Mouse (Mus musculus): ENCODE data around the gene 4930518I15Rik. TPM values are rescaled to one million over a fixed set of nuclear protein-coding genes. Genes with fewer than 3 reads are reported as not detected.

The 4930518I15Rik gene
- polyA plus RNA-seq, 1 experiment from 2014 or later, result 1.8 TPM

- Histone ChIP-seq H3K27ac (ENCODE audit: low read depth) (no peak overlapping the region), H3K27me3 (ENCODE audit: insufficient read depth, low read length) (no peaks in the 10 kb centered on the region), H3K9ac (replicated peaks) (no peak overlapping the region), H3K4me3 (ENCODE audit: low read depth, low read length) (no peak overlapping the region), H3K4me2 (ENCODE audit: low read depth, low read length) (no peak overlapping the region), H3K9me3 (ENCODE audit: low read length) (no peaks in the 10 kb centered on the region), H3K36me3 (replicated peaks; ENCODE audit: insufficient read depth, low read length) (peaks cover 64% of the 10 kb centered on the region), H3K4me1 (ENCODE audit: insufficient read depth) (peaks cover 19% of the 10 kb centered on the region; the same call in 1 of the 2 replicates)
- no peak for ATAC-seq
- TF ChIP-seq CTCF (IDR thresholded peaks at IDR 0.05; ENCODE audit: low read depth), result no peak
- no peak for TF ChIP-seq EP300 (IDR thresholded peaks at IDR 0.05; ENCODE audit: low read depth)
- no peak for DNase-seq
- WGBS (ENCODE audit: insufficient replicate concordance), result 77% methylated on average over 8 of the region's 8 CpGs
These were observed 16.5 kb upstream of the 4930518I15Rik start for GRCm38 (mm10) chr2:156874047-156874759.

GRCm38 (mm10) chr2:156873629-156874028 lies 15.9 kb upstream of the 4930518I15Rik start:
- no peaks in the 10 kb centered on the region for H3K9me3 ChIP-seq (ENCODE audit: low read length)
- DNase-seq (peak; percentile 78), ATAC-seq (peak; percentile 64)
- no peak overlapping the region for H3K9ac ChIP-seq (replicated peaks)
- peaks cover 18% of the 10 kb centered on the region; the same call in 1 of the 2 replicates for H3K4me1 ChIP-seq (ENCODE audit: insufficient read depth)
- H3K27me3 ChIP-seq (ENCODE audit: insufficient read depth, low read length), result no peaks in the 10 kb centered on the region
- H3K27ac ChIP-seq (ENCODE audit: low read depth), result no peak overlapping the region
- no peak overlapping the region for H3K4me3 ChIP-seq (ENCODE audit: low read depth, low read length)
- peaks cover 69% of the 10 kb centered on the region for H3K36me3 ChIP-seq (replicated peaks; ENCODE audit: insufficient read depth, low read length)
- peak; percentile 90 for TF ChIP-seq CTCF (IDR thresholded peaks at IDR 0.05; ENCODE audit: low read depth)
- TF ChIP-seq EP300 (IDR thresholded peaks at IDR 0.05; ENCODE audit: low read depth), result no peak
- no peak overlapping the region for H3K4me2 ChIP-seq (ENCODE audit: low read depth, low read length)
- WGBS (ENCODE audit: insufficient replicate concordance), result 26% methylated on average over 5 of the region's 5 CpGs

DNA sequence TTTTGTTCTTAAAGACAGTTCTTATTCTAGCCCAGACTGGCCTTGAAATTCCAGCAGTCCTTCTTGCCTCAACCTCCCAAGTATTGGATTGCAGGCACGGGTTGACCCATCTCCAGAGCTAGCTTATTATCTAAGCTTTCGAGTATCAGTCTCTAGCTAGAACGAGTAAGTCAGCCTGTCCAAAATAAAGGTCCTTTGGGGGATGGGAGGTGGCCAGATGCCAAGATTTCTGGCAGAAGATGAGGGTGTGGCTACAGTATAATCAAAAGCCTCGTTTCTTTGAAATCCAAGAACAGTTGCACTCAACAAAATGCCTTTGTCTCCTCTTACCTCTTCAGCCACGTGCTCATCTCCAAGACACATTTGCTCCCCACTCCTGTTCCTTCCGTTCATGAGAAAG lies 12.8 kb upstream of the 4930518I15Rik start:
- peaks cover 13% of the 10 kb centered on the region for H3K4me1 ChIP-seq (ENCODE audit: insufficient read depth)
- DNase-seq, result peak; percentile 39
- no peak for ATAC-seq
- no peak overlapping the region for H3K27ac ChIP-seq (ENCODE audit: low read depth)
- H3K36me3 ChIP-seq (replicated peaks; ENCODE audit: insufficient read depth, low read length), result peaks cover 96% of the 10 kb centered on the region
- H3K9ac ChIP-seq (replicated peaks), result no peak overlapping the region
- H3K9me3 ChIP-seq (ENCODE audit: low read length), result no peaks in the 10 kb centered on the region
- no peak overlapping the region for H3K4me3 ChIP-seq (ENCODE audit: low read depth, low read length)
- no peak overlapping the region for H3K4me2 ChIP-seq (ENCODE audit: low read depth, low read length)
- 36% methylated on average over 6 of the region's 6 CpGs for whole genome bisulfite sequencing (ENCODE audit: insufficient replicate concordance)
- TF ChIP-seq CTCF (IDR thresholded peaks at IDR 0.05; ENCODE audit: low read depth) (no peak), EP300 (IDR thresholded peaks at IDR 0.05; ENCODE audit: low read depth) (no peak)
- no peaks in the 10 kb centered on the region for H3K27me3 ChIP-seq (ENCODE audit: insufficient read depth, low read length)

DNA sequence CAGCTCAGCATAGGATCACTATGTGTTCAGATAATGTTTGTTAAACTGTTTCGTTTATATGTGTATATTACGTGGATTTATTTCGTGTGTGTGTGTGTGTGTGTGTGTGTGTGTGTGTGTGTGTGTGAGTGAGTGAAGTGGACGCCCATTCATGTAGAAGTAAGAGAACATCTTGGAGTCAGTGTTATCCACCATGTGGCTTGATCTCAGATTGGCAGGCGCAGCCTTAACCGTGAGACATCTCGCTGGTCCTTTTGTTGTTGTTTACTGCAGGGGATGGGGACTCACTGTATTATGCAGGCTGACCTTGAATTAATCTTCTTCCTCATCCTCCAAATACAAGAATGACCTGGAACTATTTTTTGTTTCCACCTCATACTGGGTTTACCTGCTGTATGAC lies 11.8 kb upstream of the 4930518I15Rik start:
- no peak overlapping the region for H3K27ac ChIP-seq (ENCODE audit: low read depth)
- DNase-seq, result no peak
- H3K36me3 ChIP-seq (replicated peaks; ENCODE audit: insufficient read depth, low read length), result peaks cover 92% of the 10 kb centered on the region
- no peak for ATAC-seq
- H3K27me3 ChIP-seq (ENCODE audit: insufficient read depth, low read length), result no peaks in the 10 kb centered on the region
- peaks cover 21% of the 10 kb centered on the region for H3K4me1 ChIP-seq (ENCODE audit: insufficient read depth)
- H3K9me3 ChIP-seq (ENCODE audit: low read length), result no peaks in the 10 kb centered on the region
- no peak overlapping the region for H3K9ac ChIP-seq (replicated peaks)
- no peak overlapping the region for H3K4me3 ChIP-seq (ENCODE audit: low read depth, low read length)
- TF ChIP-seq CTCF (IDR thresholded peaks at IDR 0.05; ENCODE audit: low read depth) (no peak), EP300 (IDR thresholded peaks at IDR 0.05; ENCODE audit: low read depth) (no peak)
- H3K4me2 ChIP-seq (ENCODE audit: low read depth, low read length), result no peak overlapping the region
- WGBS (ENCODE audit: insufficient replicate concordance), result 80% methylated on average over 7 of the region's 7 CpGs

- Histone ChIP-seq H3K27ac (ENCODE audit: low read depth) (no peak overlapping the region), H3K9ac (replicated peaks) (no peak overlapping the region), H3K9me3 (ENCODE audit: low read length) (no peaks in the 10 kb centered on the region), H3K4me2 (ENCODE audit: low read depth, low read length) (no peak overlapping the region), H3K27me3 (ENCODE audit: insufficient read depth, low read length) (no peaks in the 10 kb centered on the region), H3K36me3 (replicated peaks; ENCODE audit: insufficient read depth, low read length) (peaks cover 87% of the 10 kb centered on the region), H3K4me1 (ENCODE audit: insufficient read depth) (peaks cover 27% of the 10 kb centered on the region), H3K4me3 (ENCODE audit: low read depth, low read length) (no peak overlapping the region)
- TF ChIP-seq CTCF (IDR thresholded peaks at IDR 0.05; ENCODE audit: low read depth) (no peak), EP300 (IDR thresholded peaks at IDR 0.05; ENCODE audit: low read depth) (no peak)
- 61% methylated on average over 8 of the region's 8 CpGs for WGBS (ENCODE audit: insufficient replicate concordance)
- DNase-seq, result no peak
- ATAC-seq, result peak; percentile 57
These were observed 11.2 kb upstream of the 4930518I15Rik start for GRCm38 (mm10) chr2:156868994-156869393.

- Histone ChIP-seq H3K36me3 (replicated peaks; ENCODE audit: insufficient read depth, low read length) (peaks cover 42% of the 10 kb centered on the region), H3K27ac (ENCODE audit: low read depth) (peak overlapping the region; percentile 94), H3K9ac (replicated peaks) (peak overlapping the region; percentile 97), H3K9me3 (ENCODE audit: low read length) (no peaks in the 10 kb centered on the region), H3K4me1 (ENCODE audit: insufficient read depth) (peaks cover 26% of the 10 kb centered on the region), H3K27me3 (ENCODE audit: insufficient read depth, low read length) (no peaks in the 10 kb centered on the region), H3K4me2 (ENCODE audit: low read depth, low read length) (peak overlapping the region; percentile 80), H3K4me3 (ENCODE audit: low read depth, low read length) (peak overlapping the region; percentile 92)
- no peak for TF ChIP-seq EP300 (IDR thresholded peaks at IDR 0.05; ENCODE audit: low read depth)
- no peak for TF ChIP-seq CTCF (IDR thresholded peaks at IDR 0.05; ENCODE audit: low read depth)
- ATAC-seq (no peak), DNase-seq (no peak)
- 66% methylated on average over 3 of the region's 3 CpGs for WGBS (ENCODE audit: insufficient replicate concordance)
These were observed 6.7 kb upstream of the 4930518I15Rik start for GRCm38 (mm10) chr2:156864481-156864880.
